Mouse (Mus musculus): ENCODE data around the gene Dph3. TPM values are rescaled to one million over a fixed set of nuclear protein-coding genes. Genes with fewer than 3 reads are reported as not detected.
"Not testable (repeated sequence)": the region's sequence is repeated elsewhere in the genome, so short reads cannot be mapped to it uniquely, and the experiment has no call there.

Dph3 gene
- total RNA-seq (2021) = 10 to 100 TPM; 31.8 to 35.0 TPM

- DNase-seq (ENCODE audit: extremely low spot score in 1 of 2, low spot score in 1 of 2) = peak; percentile 96 to 98
These were observed at the start of gene Dph3 for GRCm38 (mm10) chr14:32085486-32086201. Dph3 (minus strand) TSS chr14:32085729.

DNA sequence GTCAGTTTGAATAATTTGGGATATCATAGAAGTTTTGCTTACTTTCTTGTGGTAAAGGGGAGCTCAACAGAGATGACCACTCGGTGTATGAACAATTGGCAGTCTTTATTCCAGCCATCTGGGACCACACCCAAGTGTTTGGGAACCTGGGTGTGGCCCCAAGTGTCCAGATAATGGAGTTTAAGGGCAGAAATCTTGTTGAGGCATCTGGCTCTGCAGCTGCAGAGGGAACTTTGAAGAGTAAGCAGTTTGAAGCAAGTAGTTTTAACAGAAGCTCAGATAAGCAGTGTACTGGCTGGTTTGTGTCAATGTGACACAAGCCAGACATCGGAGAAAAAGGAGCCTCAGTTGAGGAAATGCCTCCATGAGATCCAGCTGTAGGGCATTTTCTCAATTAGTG is 48.8 kb upstream of the Dph3 start:
- no peak for DNase-seq (ENCODE audit: extremely low spot score in 1 of 2, low spot score in 1 of 2)

- DNase-seq (ENCODE audit: extremely low spot score in 1 of 2, low spot score in 1 of 2) = no peak
These were observed 46.3 kb upstream of the Dph3 start for GRCm38 (mm10) chr14:32131836-32132235.

DNA sequence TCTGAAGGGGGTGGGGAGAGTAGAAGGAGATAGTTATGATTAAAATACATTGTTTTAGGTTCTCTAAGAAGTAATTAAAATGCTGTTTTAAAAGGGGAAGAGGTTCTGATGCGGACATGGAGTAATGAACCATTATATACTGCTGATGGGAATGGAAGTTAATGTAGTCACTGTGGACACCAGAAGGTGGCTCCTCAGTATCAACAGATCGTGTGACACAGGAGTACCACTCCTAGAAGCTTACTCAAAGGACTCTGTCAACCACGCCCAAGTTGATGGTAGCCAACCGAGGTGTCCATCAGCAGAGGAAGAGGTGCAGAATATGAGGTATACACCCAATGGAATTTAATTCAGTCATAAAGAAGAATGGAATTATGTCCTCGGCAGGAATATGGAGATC is 42.9 kb upstream of the Dph3 start:
- DNase-seq (ENCODE audit: extremely low spot score in 1 of 2, low spot score in 1 of 2) = no peak

GRCm38 (mm10) chr14:32125256-32125655 is 39.7 kb upstream of the Dph3 start:
- DNase-seq (ENCODE audit: extremely low spot score in 1 of 2, low spot score in 1 of 2) = not testable (repeated sequence)

DNA sequence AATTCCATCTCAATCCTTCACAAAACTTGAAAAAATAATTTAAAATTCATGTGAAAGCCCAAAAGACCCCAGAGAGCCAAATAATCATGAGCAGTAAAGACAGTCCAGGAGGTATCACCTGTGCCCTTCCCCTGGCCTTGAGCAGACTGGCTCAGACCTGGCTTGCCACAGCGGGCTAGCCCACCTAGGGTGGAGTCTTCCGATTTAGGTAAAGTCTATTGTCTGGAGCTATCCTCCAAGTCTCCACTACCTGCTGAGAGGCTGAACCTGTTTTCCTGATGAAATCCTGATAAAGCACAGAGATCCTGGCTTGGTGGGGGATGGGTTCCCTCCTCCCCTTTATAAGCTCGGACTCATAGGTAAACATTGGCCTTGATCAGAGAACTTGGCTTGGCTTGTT is 38.7 kb upstream of the Dph3 start:
- no peak for DNase-seq (ENCODE audit: extremely low spot score in 1 of 2, low spot score in 1 of 2)

GRCm38 (mm10) chr14:32121920-32122315 is 36.4 kb upstream of the Dph3 start:
- no peak for DNase-seq (ENCODE audit: extremely low spot score in 1 of 2, low spot score in 1 of 2)

GRCm38 (mm10) chr14:32120940-32121919 is 35.7 kb upstream of the Dph3 start:
- no peak for DNase-seq (ENCODE audit: extremely low spot score in 1 of 2, low spot score in 1 of 2)

DNA sequence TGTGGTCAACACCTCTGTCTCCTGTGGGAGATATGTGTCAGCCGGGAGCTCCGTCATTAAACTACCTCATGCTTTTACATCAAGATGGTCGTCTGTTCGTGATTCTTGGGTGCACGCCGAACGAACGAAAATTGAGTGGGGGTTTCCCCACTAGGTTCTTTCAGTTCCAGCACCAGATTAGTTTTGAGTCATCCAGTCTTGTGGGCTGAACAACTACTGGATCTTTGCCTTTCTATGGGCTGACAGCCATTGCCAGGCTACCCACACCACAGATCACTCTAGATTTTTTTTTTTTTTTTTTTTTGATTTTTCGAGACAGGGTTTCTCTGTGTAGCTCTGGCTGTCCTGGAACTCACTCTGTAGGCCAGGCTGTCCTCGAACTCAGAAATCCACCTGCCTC is 26.6 kb upstream of the Dph3 start:
- DNase-seq (ENCODE audit: extremely low spot score in 1 of 2, low spot score in 1 of 2) = not testable (repeated sequence)

DNA sequence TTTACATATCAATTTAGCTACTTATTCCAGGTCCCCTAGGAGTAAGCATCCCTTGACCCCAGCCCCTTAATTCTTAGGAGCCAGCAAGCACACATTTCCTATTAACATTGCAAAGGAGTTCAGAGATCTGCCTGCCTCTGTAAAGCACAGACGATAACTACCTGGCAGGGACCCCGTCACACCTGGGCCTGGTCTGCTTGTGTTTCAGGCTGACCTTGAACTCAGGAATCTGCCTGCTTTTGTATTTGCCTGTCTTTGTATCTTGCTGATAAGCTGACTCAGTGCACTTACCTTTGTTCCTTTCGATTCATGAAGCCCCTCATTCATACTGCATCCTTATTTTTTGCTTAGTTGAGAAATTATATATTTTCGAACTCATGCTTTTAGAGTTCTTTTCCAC is 21.4 kb upstream of the Dph3 start:
- no peak for DNase-seq (ENCODE audit: extremely low spot score in 1 of 2, low spot score in 1 of 2)

DNA sequence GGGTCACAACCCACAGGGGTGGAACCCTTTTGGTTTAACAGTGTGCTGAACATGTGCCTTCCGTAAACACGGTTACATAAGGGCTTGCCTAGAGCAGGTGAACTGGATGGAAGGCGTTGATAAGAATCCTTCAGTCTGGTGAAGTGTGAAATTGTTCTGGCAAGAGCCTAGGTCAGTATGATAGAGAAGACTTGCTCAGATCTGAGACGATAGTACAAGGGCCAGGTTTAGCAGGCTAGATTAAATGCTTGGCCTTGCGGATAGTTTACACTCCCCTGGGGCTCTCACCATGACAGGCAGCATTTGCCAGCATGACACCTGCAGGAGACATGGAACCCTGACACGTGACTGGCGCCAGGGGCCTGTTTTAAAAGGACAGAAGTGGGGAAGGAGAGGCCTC is 20.1 kb upstream of the Dph3 start:
- no peak for DNase-seq (ENCODE audit: extremely low spot score in 1 of 2, low spot score in 1 of 2)

DNA sequence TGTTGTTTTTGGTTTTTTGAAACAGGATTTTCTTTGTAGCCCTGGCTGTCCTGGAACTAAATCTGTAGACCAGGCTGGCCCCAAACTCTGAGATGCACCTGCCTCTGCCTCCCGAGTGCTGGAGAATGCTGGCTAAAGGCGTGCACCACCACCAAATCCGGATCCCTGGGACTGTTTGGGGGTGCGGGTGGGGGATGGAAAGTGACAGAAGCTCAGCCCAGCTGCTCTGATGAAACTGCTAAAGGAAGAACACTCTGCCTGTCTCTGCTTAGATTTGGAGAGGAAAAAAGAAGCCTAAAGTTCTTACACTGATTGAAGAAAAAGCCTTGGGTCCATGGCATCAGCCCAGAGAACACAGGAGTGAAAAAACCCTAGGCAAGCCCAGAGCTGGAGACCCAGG is 18.0 kb upstream of the Dph3 start:
- peak in 1 of 2 experiments; percentile 29 for DNase-seq (ENCODE audit: extremely low spot score in 1 of 2, low spot score in 1 of 2)

GRCm38 (mm10) chr14:32098951-32099350 is 13.4 kb upstream of the Dph3 start:
- no peak for DNase-seq (ENCODE audit: extremely low spot score in 1 of 2, low spot score in 1 of 2)

GRCm38 (mm10) chr14:32097691-32098090 is 12.2 kb upstream of the Dph3 start:
- DNase-seq (ENCODE audit: extremely low spot score in 1 of 2, low spot score in 1 of 2) = no peak

GRCm38 (mm10) chr14:32096740-32097139 is 11.2 kb upstream of the Dph3 start:
- DNase-seq (ENCODE audit: extremely low spot score in 1 of 2, low spot score in 1 of 2) = no peak

DNA sequence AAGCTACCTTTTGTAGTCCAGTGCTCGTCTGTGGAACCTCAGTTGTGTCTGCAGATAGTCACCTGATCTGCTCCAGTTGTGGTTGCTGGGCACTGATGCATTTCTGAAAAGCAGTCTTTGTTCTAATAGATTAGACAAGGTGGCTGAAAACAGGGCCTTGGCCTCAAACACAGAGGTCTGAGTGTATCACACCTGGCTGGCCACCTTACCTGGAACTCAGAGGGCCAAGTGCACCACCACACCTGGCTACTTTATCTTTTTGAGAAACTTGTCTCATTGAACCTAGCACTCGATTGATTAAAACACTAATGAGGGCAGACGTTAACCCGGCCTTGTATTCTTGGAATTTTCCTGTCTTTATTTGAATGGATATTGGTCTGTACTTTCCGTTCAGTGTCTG is 10.1 kb upstream of the Dph3 start:
- DNase-seq (ENCODE audit: extremely low spot score in 1 of 2, low spot score in 1 of 2) = no peak

- DNase-seq (ENCODE audit: extremely low spot score in 1 of 2, low spot score in 1 of 2) = no peak
These were observed 8.1 kb upstream of the Dph3 start for GRCm38 (mm10) chr14:32093500-32094117.

DNA sequence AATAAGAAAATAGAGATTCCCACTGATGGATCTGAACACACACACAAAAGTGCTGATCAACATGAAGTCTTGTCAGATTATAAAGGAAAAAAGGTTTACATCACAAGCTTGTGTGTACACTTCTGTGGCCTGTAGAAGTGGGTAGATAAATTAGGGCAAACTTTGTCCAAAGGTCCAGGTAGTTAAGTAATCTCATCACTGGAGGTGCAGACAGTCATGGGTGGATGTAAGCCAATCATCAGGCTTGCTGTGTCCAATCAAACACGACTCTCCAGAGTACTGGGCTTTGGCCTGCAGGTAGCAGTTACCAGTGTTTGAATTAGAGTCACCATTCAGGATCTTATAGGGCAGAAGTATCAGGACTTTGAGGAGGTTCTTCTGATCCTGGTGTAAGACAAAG is 7.5 kb upstream of the Dph3 start:
- DNase-seq (ENCODE audit: extremely low spot score in 1 of 2, low spot score in 1 of 2) = no peak

- DNase-seq (ENCODE audit: extremely low spot score in 1 of 2, low spot score in 1 of 2) = no peak
These were observed 6.2 kb upstream of the Dph3 start for GRCm38 (mm10) chr14:32091704-32092103.

GRCm38 (mm10) chr14:32091124-32091523 is 5.6 kb upstream of the Dph3 start:
- no peak for DNase-seq (ENCODE audit: extremely low spot score in 1 of 2, low spot score in 1 of 2)

- DNase-seq (ENCODE audit: extremely low spot score in 1 of 2, low spot score in 1 of 2) = not testable (repeated sequence)
These were observed 2.2 kb upstream of the Dph3 start for GRCm38 (mm10) chr14:32087584-32088248.

All from layer of hippocampus, postnatal 25 days (tissue).